Mouse (Mus musculus): ENCODE measurements around the gene Dclk1.

The Dclk1 gene

GRCm38 (mm10) chr3:55333511-55333910, 91.3 kb downstream of the Dclk1 start:
- DNase-seq (ENCODE audit: low spot score in 2 of 2): no peak

- peak in 1 of 2 experiments; percentile 1 for DNase-seq (ENCODE audit: low spot score in 2 of 2)
These were observed 94.7 kb downstream of the Dclk1 start for GRCm38 (mm10) chr3:55336895-55337294.

DNA sequence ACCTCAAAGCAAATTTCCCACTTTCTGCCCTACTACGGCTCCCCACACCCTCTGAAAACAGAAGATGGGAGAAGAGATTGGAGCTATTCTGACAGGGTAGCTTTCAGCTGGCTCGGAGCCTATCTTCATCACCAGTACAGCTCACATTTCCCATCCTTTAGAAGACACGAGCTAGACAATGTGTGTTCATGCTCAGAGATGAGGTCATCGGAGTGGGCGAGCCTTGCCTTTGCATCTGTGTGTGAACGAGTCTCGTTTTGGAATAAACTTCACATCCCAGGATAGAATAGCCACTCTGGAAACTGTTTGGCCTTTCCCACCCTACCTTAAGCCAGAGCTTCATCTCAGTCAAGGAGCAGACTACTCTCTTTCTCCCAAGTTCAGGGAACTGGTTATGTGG, 95.5 kb downstream of the Dclk1 start:
- DNase-seq (ENCODE audit: low spot score in 2 of 2): peak in 1 of 2 experiments; percentile 35

- no peak for DNase-seq (ENCODE audit: low spot score in 2 of 2)
These were observed 100.3 kb downstream of the Dclk1 start for GRCm38 (mm10) chr3:55342445-55342844.

GRCm38 (mm10) chr3:55347371-55348025, 105.3 kb downstream of the Dclk1 start:
- peak in 1 of 2 experiments; percentile 56 for DNase-seq (ENCODE audit: low spot score in 2 of 2)

DNA sequence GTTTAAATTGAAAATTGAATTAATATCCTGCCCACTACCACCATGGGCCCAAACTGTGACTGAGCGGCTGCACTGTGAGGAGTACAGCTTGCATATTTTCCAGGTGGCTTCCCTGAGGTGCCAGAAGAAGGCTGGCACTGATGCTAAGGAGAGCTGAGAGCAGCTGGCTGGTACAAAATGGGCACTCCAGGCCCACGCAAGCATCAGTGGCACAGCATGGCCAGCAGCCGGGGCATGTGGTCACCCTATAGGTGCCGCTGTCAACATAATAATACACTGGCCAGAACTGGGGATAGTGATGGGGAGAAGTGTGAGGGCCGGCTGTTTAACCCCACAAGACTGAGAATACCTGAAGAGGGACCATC, 105.8 kb downstream of the Dclk1 start:
- peak in 1 of 2 experiments; percentile 49 for DNase-seq (ENCODE audit: low spot score in 2 of 2)

DNA sequence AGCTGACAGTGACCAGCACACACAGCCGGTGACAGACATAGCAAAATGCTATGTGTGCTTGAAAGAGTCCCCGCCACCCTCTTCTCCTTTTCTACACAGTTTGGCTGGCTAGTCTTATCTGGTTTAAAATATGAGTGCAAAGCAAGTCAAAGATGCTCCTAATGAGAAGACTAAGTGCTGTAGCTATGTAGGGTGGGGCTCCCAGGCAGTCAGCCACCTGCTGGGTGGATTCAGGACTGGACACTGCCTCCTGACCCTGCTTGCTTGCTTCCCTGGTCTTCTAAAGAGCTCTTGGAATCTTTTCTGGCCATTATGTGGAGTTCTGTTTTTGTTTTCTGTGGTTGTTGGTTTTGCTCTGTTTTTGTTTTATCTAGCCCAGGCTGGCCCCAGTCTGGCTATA, 108.0 kb downstream of the Dclk1 start:
- no peak for DNase-seq (ENCODE audit: low spot score in 2 of 2)

GRCm38 (mm10) chr3:55351281-55352052, 109.3 kb downstream of the Dclk1 start:
- DNase-seq (ENCODE audit: low spot score in 2 of 2): peak; percentile 72 to 85

DNA sequence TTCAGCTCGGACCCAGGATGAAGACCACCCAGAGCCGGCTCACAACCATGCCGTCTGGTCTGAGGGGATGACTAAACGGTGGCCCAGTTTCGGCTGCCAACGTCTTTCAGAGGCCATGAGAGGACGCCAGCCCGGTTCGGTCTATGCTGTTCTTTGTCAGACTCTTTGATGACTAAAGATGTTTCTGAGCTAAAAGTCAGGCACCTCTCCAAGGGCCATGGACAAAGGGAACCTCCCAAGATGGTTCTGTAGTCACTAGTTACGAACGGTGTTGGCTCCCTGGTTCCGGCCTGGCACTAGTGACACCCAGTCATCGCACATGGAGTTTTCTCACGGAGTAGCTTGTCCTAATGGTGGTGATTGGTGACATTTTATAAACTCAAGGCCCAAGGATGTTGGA, 110.4 kb downstream of the Dclk1 start:
- no peak for DNase-seq (ENCODE audit: low spot score in 2 of 2)

DNA sequence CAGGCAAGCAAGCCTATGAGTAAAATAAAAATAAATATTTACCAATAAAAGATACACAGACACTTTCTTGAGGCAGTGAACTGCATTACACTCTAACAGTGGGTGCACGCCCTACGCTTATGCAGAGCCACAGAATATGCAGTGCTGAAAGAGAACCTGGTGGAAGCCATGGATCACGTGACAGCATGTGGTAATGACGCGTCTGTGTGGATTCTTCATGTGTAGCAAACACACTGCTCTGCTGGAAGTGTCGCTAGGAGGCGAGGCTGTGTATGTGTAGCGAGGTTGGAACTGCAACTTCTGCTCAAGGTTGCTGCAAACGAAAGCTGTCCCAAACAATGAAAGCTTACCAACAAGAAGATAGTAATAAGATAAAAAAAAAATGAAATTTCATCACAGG, 111.0 kb downstream of the Dclk1 start:
- no peak for DNase-seq (ENCODE audit: low spot score in 2 of 2)

DNA sequence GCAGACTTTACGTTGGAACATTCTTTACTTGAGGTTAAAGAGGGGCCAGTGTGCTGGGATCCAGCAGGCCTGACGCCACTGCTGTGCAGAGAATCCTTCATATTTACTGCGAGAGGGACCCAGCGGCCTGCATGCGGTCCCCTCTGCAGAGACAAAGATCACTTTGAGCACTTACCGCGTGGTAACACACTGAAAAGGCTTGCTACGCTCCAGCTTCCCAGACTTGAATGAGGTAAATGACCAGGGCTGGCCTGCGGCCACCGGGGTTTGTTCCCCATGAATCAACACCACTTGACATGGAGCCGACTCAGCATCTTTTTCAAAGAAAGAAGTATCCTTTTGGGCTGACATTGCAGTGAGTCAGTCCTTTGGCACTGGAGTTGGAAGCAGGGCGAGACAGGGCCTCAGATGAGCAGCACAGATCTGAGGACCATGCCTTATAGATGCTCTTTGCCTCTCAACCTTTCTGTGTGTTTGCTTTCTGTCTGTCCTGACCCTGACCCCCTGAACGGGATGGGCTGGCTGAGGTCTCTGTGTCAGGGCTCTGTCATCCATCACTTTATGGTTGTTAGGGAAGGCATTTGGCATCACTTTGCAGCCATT, 111.8 kb downstream of the Dclk1 start:
- peak in 1 of 2 experiments; percentile 77 for DNase-seq (ENCODE audit: low spot score in 2 of 2)

GRCm38 (mm10) chr3:55354765-55355164, 112.6 kb downstream of the Dclk1 start:
- DNase-seq (ENCODE audit: low spot score in 2 of 2): peak in 1 of 2 experiments; percentile 72

DNA sequence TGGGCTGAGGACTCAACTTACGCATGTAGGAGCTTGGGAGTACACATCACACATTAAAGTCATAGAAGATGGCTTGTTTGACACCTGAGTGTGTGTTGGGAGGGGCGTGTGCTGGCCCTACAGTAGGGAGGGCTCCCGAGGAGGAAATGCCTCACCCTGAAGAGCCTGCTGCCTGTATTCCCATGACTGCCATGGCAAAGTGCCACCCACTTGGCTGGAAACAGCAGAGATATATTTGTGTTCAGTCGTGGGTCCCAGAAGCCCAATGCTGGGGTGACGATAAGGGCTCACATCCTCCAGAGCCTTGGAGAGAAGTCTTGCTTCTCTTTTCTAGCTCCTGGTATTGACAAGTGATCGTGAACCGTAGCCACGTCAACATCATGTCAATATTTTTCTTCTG, 116.3 kb downstream of the Dclk1 start:
- DNase-seq (ENCODE audit: low spot score in 2 of 2): no peak

GRCm38 (mm10) chr3:55360836-55361235, 118.7 kb downstream of the Dclk1 start:
- DNase-seq (ENCODE audit: low spot score in 2 of 2): no peak

- DNase-seq (ENCODE audit: low spot score in 2 of 2): no peak
These were observed 125.0 kb downstream of the Dclk1 start for GRCm38 (mm10) chr3:55367166-55367565.

- DNase-seq (ENCODE audit: low spot score in 2 of 2): no peak
These were observed 127.0 kb downstream of the Dclk1 start for GRCm38 (mm10) chr3:55369156-55369555.

DNA sequence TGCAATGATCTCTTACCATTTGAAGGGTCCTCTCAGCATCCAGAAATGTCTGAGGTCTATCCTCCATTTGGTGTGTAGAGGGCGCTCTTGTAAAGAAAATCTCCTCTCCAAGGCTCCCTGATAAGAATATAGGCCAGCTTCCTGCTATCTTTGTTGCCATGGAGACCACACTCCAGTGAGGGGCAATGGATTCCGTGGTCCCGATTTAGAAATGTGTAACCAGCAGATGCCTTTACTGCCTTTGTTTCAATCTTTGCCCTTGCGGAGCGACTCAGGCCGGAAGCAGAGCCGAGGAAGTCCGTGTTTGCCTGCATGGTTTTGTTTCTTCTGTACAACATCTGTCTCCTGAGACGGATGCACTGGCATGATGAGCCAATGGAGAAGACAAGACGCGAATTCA, 131.5 kb downstream of the Dclk1 start:
- DNase-seq (ENCODE audit: low spot score in 2 of 2): peak; percentile 81 to 83

- DNase-seq (ENCODE audit: low spot score in 2 of 2): no peak
These were observed 136.4 kb downstream of the Dclk1 start for GRCm38 (mm10) chr3:55378591-55378990.

GRCm38 (mm10) chr3:55380471-55380870, 138.3 kb downstream of the Dclk1 start:
- DNase-seq (ENCODE audit: low spot score in 2 of 2): no peak

- DNase-seq (ENCODE audit: low spot score in 2 of 2): no peak
These were observed 150.4 kb downstream of the Dclk1 start for GRCm38 (mm10) chr3:55392605-55393004.

DNA sequence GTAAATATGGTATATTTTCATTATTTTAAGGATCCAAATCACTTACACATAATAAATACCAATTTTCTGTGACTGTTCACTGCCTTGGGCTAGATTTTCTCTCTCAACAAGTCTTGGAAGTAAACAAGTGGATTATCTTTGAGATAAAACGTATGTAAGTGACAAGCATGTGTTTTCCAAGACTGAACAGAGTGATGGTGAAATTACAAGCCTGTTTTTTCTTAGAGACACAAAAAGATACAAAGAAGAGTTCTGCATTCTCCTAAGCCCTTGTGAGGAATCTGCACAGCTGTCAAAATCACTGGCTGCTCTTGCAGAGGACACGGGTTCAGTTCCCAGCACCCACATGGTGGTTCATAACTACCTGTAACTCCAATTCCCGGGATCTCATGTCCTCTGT, 151.4 kb downstream of the Dclk1 start:
- no peak for DNase-seq (ENCODE audit: low spot score in 2 of 2)

DNA sequence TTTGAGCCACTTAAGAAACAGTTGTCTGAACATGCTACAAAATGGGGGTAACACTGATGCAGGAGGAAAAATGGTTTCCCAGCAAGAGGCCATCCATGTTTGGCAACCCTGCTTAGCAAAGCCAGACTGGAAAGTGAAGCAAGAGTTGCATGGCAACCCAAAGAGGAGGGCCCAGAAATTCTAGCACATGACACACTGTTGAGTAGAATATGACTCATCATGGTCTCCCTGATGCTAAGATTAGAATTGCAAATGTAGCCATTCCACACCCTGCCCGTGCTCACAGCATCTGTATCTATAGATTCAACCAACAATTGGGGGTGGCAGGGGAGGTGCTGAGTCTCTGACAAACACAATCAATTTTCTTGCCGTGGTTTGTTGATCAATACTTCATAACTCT, 154.6 kb downstream of the Dclk1 start:
- peak; percentile 39 to 55 for DNase-seq (ENCODE audit: low spot score in 2 of 2)
